Mouse (Mus musculus) left cerebral cortex, adult 2 months (tissue): ENCODE results near the gene Bri3. TPM values are rescaled to one million over a fixed set of nuclear protein-coding genes. Genes with fewer than 3 reads are reported as not detected.
"Not testable (repeated sequence)": the region's sequence is repeated elsewhere in the genome, so short reads cannot be mapped to it uniquely, and the experiment has no call there.

Experiments
- DNase-seq, 2 experiments: peaks; one replicate each; pipeline ENCODE4 v3.0.0; 2021 to 2022; ENCODE audit warnings: low spot score in 2 of 2, mixed read lengths in 1 of 2; ENCODE audit errors: extremely low spot score in 1 of 2
- H3K27ac ChIP-seq: fragments of 200-600 bp; 2 replicates; pipeline ENCODE4 v1.8.1; 2022
- H3K4me3 ChIP-seq: fragments of 200-600 bp; 2 replicates; pipeline ENCODE4 v1.8.1; 2022
- CTCF ChIP-seq: fragments of 200-600 bp; IDR thresholded peaks from 2 replicates; pipeline ENCODE4 v1.8.1; 2022; ENCODE audit warnings: antibody characterized with exemption, mild to moderate bottlenecking, moderate library complexity
- intact Hi-C: fragments of 180-260 bp; cut with DNase I; formaldehyde crosslinking; loops from one replicate; pipeline ENCODE4 v1.15.1; 2025
- total RNA-seq, 2 experiments: library from RNA; stranded (reverse); gene quantifications; 2 replicates each; pipeline ENCODE4 v1.2.3; 2021

Bri3 gene
- total RNA-seq, 2 experiments from 2014 or later = 65.5 to 72.7 TPM

- Histone ChIP-seq H3K27ac (no peak overlapping the region), H3K4me3 (no peak overlapping the region)
- no peak for DNase-seq
- TF ChIP-seq CTCF = no peak
- intact Hi-C loops = no loop called here
Observed at GRCm38 (mm10) chr5:144316442-144316841, 72.2 kb downstream of the Bri3 start.

GRCm38 (mm10) chr5:144317426-144317825 is 73.2 kb downstream of the Bri3 start:
- TF ChIP-seq CTCF = no peak
- Histone ChIP-seq H3K4me3 (no peak overlapping the region), H3K27ac (no peak overlapping the region)
- intact Hi-C loops = no loop called here
- no peak for DNase-seq

- no peak for DNase-seq
- Histone ChIP-seq H3K27ac (no peak overlapping the region), H3K4me3 (no peak overlapping the region)
- TF ChIP-seq CTCF = no peak
- intact Hi-C loops = no loop called here
Observed at GRCm38 (mm10) chr5:144318286-144318685, 74.0 kb downstream of the Bri3 start.

GRCm38 (mm10) chr5:144321681-144322080 is 77.4 kb downstream of the Bri3 start:
- H3K27ac ChIP-seq = no peak overlapping the region
- TF ChIP-seq CTCF = no peak
- H3K4me3 ChIP-seq = no peak overlapping the region
- no peak for DNase-seq
- intact Hi-C loops = no loop called here

GRCm38 (mm10) chr5:144322717-144323116 is 78.5 kb downstream of the Bri3 start:
- TF ChIP-seq CTCF = no peak
- no peak for DNase-seq
- intact Hi-C loops = no loop called here

GRCm38 (mm10) chr5:144334010-144334409 is 89.8 kb downstream of the Bri3 start:
- no peak for DNase-seq
- intact Hi-C loops = no loop called here
- Histone ChIP-seq H3K4me3 (no peak overlapping the region), H3K27ac (no peak overlapping the region)
- no peak for TF ChIP-seq CTCF

More at GRCm38 (mm10) chr5:144322717-144323116, 78.5 kb downstream of the Bri3 start:
- no peak overlapping the region for H3K27ac ChIP-seq
- no peak overlapping the region for H3K4me3 ChIP-seq

GRCm38 (mm10) chr5:144335357-144335756 is 91.1 kb downstream of the Bri3 start:
- intact Hi-C loops, H3K27ac ChIP-seq, DNase-seq, H3K4me3 ChIP-seq: not testable (repeated sequence)

GRCm38 (mm10) chr5:144338787-144339186 is 94.5 kb downstream of the Bri3 start:
- no peak for DNase-seq
- no peak overlapping the region for H3K27ac ChIP-seq
- intact Hi-C loops = no loop called here
- no peak overlapping the region for H3K4me3 ChIP-seq
- no peak for TF ChIP-seq CTCF

GRCm38 (mm10) chr5:144341085-144341484 is 96.8 kb downstream of the Bri3 start:
- H3K4me3 ChIP-seq = no peak overlapping the region
- intact Hi-C loops = no loop called here
- H3K27ac ChIP-seq = no peak overlapping the region
- no peak for DNase-seq
- no peak for TF ChIP-seq CTCF

GRCm38 (mm10) chr5:144344592-144344991 is 100.4 kb downstream of the Bri3 start:
- intact Hi-C loops = no loop called here
- Histone ChIP-seq H3K27ac (no peak overlapping the region), H3K4me3 (no peak overlapping the region)

GRCm38 (mm10) chr5:144351185-144351584 is 106.9 kb downstream of the Bri3 start:
- no peak for TF ChIP-seq CTCF
- no peak for DNase-seq
- Histone ChIP-seq H3K27ac (no peak overlapping the region), H3K4me3 (no peak overlapping the region)
- intact Hi-C loops = no loop called here

More at GRCm38 (mm10) chr5:144344592-144344991, 100.4 kb downstream of the Bri3 start:
- no peak for TF ChIP-seq CTCF
- DNase-seq = no peak

GRCm38 (mm10) chr5:144352250-144353047 is 108.2 kb downstream of the Bri3 start:
- intact Hi-C loops = no loop called here

More at GRCm38 (mm10) chr5:144352250-144353047, 108.2 kb downstream of the Bri3 start:
- H3K4me3 ChIP-seq = no peak overlapping the region
- no peak for TF ChIP-seq CTCF
- no peak overlapping the region for H3K27ac ChIP-seq
- no peak for DNase-seq
